Mouse (Mus musculus) cerebellum, postnatal 25 days (tissue): ENCODE measurements around the gene Clpp.

Experiments
- DNase-seq, 2 experiments: peaks; one replicate each; pipeline ENCODE4 v3.0.0; 2021; ENCODE audit warnings: mixed read lengths in 2 of 2

Gene Clpp

DNA sequence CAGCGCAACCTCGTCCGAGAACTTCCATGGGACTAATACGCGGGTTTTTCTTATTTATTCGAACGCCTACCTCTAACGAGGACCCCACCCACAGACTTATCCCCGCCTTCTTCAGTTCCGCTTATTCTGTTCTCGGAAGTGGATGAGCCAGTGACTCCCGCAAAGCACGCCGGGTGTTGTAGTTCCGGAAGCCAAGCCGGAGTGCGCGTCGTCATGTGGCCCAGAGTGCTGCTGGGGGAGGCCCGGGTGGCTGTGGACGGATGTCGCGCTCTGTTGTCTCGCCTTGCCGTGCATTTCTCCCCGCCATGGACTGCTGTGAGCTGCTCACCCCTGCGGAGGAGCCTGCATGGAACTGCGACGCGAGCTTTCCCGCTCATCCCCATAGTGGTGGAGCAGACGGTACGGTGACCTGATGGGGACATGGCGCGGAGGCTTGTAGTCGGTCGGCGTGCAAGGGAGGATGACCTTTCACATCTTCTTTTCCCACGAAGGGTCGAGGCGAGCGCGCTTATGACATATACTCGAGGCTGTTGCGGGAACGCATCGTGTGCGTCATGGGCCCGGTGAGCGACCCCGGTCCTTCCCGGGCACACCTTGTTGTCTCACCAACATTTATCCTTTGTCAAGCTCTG, at the start of gene Clpp:
Gene Clpp (plus strand): TSS at position 191 of the 632 bp plus-strand sequence.
- DNase-seq, result peak; percentile 93 to 96

DNA sequence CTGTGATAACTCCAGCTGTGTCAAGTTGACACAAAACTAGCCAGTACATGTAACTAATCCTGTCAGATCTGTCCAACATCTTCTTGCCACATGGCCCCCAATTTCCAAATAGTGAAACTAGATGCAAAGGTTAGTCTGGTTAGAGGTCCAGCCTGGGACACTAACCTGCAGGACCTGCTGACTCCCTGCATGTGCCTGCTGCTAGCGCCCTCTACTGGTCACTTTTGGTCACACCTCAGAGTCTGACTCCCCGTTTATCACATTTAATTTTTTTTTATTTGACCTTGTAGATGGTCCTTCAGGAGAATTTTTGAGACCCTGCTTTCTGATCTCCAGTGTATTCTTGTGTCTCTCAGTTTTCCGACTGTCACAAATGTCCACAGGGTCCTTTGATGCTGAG, 39.2 kb upstream of the Clpp start:
- DNase-seq, result peak; percentile 65 to 78

DNA sequence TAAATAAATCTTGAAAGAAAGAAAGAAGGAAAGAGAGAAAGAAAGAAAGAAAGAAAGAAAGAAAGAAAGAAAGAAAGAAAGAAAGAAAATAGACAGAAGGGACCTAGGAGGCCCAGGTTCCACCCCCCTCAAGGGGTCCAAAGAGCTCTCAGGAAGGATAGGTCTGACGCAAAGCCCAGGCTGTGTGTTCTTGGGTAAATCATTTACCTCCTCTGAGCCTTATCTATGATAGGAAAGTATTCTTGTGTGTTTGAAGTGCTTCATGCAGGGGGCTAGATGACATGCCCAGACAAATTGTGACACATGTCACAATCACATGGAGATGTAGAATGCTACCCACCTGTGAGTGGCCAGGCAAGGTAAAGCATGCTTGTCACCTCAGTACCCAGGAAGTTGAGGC, 37.5 kb upstream of the Clpp start:
- DNase-seq, result no peak

DNA sequence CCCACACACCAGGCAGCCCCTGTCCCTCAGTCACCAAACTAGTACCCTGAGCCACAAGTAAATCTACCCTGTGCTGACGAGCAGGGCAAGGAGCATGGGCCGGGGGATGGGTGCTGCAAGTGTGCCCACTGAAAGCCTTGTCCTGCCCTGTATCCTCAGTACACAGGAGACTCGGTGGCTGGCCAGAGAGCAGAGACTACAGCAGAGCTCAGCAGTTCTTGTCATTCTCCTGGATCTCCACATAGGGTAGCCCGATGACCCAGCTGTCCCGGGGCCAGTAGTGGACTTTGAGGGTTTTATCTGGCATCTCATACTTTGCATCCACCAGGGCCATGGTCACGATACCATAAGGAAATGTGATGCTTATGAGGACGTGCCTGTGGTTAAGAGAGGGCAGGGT, 35.2 kb upstream of the Clpp start:
- no peak for DNase-seq

DNA sequence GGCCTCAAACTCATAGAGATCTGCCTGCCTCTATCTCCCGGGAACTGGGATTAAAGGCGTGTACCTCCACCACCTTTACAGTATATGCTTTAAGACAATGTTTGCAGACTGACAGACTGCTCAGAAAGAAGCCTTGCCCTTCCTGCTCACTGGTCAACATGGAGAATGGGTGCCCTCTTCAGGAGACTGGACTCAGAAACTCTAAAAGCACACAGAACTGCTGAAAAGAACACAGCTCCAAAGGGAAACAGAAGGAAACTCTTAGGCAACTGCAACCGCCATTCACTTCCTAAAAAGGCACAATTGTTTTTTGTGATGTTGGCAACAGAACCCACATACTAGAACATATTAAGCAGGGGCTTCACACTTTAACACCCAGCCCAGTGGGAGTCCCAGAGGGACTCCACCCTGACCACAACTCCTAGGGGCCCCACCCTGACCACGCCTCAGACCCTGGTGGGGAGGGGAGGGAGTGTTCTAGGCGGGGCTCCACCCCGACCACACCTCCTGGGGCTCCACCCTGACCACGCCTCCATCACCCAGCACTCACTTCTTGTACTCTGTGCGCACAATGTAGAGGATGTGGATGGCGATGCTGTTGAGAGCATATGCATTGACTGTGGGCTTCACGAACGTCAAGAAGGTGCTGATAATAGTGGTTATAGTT, 32.2 kb upstream of the Clpp start:
- DNase-seq, result no peak

DNA sequence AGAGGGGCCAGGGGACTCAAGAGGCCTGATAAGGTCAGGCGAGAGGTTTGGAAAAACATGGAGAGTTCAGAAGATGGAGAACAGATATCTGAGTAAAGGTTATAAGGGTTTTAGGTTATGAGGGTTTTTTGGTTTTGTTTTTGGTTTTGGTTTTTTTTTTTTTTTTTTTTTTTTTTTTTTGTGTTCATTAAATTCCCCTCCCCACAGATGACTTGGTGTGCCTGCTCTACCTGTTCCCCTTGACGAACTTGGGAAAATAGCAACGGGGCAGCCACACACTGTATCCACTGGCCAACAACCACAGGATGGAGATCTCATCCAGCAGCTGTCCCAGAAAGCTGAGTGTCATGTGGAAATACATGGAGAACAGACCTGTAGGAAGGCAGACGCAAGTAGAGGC, 31.4 kb upstream of the Clpp start:
- no peak for DNase-seq

DNA sequence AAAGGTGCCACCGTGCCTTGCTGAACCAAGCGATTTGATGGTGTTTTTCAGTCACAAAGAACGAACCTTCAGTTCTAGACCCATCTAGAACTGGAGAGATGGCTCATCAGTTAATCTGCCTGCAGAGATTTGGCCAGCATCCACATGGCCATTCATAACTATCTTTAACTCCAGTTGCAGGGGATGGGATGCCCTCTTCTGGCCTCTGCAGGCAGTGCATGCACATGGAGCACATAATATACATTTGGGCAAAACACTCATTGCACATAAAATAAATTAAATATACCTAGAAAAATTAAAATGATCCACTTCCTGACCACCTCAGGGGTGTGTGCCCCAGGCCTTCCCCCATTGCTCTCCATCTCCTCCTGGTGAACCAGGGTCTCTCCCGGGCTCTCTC, 28.2 kb upstream of the Clpp start:
- DNase-seq, result no peak

DNA sequence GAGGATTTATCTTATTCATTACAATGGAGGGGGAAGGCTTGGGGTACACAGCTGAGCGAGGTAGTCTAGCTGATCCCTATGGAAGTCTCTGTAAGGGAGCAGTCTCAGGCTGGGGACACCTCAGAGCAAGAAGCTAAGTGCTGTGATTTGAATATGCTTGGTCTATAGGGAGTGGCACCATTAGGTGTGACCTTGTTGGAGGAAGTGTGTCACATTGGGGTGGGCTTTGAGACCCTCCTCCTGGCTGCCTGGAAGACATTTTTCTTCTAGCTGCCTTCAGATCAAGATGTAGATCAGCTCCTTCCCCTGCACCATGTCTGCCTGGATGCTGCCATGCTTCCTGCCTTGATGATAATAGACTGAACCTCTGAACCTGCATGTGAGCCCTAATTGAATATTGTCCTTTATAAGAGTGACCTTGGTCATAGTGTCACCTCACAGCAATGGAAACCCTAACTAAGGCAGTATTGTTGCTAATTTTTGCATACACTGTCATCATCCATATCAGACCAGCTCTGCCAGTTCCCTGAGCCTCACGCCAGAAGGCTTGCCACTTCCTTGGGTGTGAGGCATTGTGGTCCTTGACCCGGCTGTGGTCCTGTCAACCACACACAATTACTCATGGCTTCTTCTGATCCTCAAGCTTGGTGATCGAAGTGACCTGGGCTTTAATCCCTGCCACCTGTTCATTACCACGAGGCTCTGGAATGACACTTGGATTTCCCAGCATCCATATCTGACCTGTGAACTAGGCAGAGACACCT, 27.3 kb upstream of the Clpp start:
- DNase-seq, result no peak

DNA sequence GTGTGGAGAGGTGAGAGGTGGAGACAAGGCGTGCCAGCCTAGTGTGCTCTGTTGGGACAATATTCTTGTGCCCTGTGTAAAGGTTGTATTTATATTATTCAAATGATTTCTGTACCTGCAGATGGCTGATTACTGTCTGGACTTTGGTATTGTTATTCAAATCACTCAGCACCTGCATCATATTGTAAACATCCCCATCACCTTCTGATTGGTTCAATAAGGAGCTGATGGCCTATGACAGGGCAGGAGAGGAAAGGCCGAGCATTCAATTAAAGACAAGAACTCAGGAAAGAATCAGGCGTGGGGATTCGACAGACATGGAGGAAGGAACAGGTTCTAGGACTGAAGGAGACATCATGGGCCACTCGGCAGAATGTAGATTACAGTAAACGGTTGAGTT, 26.5 kb upstream of the Clpp start:
- DNase-seq, result no peak

DNA sequence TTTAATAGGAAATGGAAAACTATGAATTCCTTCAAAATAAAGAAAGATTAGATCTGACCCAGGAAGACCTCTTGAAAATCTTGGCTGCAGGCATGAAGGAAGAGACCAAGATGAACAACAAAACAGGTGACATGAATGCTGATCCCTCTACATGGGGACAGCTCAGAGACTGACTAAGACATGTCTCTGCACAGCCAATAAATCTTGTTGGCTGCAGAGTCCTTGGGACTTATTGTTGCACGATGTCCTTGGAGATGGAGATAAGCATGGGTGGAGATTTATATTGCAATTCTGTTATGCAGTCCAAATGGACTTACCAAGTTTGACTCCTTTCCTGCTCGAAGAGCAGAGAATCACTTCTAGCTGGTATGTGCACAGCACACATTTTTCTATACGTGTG, 20.8 kb upstream of the Clpp start:
- no peak for DNase-seq

DNA sequence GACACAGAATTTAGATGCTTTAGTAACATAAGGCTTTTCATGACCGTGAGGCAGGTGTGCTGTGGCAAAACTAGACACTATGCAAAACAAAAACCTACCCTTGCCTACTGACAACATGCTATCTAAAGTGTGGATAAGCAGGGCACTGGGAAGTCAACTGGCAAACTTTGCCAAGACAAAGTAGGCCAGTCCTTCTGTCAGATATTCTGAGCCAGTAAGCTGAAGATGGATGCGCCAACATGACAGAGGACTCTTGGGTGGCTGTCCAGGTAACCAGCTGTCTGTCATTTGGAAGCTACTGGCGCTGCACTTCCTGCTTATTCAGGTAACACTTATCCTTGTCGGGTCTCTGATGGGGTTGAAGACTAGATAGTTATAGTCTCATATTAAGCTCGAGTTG, 20.0 kb upstream of the Clpp start:
- DNase-seq, result no peak

DNA sequence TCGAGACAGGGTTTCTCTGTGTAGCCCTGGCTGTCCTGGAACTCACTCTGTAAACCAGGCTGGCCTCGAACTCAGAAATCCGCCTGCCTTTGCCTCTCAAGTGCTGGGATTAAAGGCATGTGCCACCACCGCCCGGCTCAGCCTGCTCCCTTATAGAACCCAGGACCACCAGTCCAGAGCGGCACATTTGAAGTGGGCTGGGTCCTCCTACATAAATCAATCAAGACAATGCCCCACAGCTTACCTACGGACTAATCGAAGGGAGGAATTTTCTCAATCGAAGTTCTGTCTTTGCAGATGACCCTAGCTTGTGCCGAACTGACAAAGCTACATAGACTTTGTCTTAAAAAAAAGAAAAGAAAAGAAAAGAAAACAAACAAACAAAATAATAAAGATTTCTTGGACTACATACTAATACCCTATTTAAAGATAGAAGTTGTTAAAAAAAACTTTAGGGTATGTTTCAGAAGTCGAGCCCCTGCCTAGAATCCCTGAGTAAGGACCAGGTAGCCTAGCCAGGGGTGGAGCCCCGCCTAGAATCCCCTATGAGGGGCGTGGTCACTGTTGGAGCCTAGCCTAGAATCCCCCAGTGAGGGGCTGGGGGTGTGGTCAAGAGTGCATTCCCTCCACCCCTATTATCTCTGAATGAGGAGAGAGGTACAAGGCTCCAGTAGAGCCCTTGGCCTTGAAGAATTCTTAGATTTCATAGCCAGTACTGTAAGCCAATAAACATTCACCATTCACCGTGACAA, 16.0 kb upstream of the Clpp start:
- DNase-seq, result no peak

DNA sequence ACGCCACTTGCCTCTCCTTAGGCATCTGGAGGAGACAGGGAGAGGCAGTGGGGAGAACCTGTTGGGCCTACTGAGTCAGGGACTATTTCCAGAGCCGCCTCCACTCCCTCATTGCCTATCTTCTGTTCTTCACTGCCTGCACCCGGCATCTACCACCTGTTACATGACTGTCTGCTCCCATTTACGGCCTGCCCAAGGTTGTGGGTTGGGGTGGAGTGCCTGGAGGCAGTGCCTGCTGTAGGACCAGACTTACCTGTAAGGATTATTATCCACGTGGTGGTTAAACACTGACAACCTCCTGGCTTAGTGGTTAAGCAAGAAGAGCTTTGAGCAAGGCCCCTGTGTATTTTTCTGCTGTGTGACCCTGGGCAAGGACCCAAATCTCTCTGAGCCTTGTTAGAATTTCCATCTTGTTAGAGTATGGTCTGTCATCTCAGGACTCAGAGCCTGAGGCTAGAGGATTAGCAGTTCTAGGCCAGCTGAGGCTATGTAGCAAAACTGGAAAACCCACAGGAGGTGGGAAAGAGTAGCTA, 15.3 kb upstream of the Clpp start:
- no peak for DNase-seq

DNA sequence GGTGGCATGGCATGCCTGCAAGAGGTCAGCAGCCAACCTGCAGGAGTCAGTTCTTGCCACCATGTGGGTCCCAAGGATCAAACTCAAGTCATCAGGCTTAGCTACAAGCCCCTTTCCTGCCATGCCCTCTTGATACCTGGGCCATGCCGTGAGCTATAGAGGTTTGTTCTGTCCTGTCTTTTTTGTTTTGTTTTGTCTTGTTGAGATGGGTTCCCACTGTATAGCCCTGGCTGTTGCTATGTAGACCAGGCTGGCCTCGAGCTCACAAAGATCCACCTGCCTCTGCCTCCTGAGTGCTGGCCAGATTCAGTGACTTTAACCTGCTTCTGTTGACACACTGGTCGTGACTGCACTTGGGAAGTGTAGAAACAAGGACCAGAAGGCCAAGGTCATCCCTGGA, 14.7 kb upstream of the Clpp start:
- no peak for DNase-seq

DNA sequence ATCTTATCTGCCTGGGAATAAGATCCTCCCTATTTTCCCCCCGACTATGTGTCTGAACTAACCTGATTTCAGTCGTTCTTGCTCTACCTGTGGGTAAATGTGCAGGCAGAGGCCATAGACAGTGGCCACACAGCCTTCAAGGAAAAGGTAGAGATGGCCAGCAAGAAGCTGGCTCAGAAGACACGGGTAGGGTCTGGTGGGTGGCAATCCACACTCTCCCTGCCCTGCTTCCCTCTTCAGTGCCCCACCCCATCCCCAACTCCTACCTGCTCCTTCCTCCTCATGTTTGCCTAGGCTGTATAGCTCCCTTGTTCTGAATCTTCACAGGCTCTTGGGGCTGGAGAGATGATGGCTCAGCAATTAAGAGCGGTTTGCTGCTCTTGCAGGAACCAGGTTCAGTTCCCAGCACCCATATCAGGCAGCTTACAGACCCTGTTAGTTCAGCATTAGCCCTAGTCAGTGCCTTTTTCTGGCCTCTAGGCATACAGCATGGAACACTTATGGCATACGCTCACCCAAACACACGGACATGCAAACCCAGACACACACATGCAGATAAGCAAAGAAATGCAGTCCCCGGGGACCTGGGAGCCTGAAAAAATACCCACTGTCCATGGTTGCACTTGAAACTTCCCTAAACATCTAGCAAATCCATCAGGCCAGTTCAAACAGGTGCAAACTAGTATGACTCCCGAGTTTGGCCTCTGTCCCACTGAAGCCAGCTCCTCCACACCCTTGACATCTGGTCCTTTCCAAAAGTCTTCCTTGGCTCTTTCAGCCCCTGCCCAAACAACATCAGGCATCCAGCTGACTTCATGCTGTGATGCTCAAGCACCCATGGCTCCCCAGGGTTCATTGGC, 13.3 kb upstream of the Clpp start:
- no peak for DNase-seq

DNA sequence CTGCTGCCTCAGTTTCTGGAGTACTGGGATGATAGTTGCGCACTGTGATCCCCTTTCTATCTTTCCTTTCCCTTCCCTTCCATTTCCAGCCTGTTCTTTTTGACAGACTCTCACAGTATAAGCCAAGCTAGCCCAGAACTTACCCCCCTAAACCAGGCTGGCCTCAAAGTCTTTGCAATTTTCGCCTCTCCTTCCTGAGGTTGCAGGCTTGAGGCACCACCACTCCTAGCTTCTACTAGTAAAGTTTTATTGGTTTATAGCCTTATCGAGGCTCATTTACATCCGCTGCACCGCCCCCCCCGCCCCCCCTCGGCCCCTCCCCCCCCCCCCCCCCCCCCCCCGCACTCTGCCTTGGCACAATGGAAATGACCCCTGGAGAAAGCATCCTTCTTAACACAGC, 10.6 kb upstream of the Clpp start:
- DNase-seq, result no peak

DNA sequence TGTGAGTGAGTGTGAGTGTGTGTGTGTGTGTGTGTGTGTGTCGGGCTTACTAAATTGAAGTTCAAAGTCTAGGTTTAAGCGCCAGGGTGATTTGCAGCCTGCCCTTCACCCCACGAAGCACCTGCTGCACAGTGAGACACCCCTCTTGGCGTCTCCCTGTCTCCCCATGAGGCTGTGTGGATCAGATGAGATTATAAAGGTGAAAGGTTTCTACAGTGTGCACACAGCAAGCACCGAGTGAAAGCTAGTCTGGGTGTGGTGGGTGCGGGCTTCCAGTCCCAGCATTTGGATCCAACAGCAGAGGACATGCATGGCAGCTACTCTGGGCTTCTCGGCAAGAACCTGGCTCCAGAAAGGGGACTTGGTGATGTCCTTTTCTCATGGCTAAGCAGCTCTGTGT, 9.1 kb upstream of the Clpp start:
- DNase-seq, result no peak

DNA sequence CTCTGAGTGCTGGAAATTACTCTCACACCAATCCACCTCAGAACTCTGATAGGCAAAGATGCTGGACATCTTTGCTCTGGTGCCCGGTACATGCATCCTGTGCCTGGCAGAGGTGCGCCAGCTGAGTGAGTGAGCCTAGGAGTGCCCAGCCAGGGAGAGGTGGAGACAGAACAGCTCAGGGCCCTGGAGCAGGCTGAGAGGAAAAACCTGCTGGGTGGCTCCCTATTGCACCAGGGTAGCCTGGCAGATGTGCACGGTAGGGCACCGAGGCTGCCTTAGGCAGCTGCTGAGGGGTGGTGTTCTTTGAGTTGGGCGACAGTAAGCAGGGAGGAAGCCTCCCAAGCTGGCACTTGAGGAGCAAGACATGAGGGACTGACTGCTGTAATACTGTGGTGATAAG, 8.1 kb upstream of the Clpp start, which contains the start of gene Acer1:
Gene Acer1 (minus strand): TSS at position 114 of the 400 bp plus-strand sequence.
- DNase-seq, result no peak

DNA sequence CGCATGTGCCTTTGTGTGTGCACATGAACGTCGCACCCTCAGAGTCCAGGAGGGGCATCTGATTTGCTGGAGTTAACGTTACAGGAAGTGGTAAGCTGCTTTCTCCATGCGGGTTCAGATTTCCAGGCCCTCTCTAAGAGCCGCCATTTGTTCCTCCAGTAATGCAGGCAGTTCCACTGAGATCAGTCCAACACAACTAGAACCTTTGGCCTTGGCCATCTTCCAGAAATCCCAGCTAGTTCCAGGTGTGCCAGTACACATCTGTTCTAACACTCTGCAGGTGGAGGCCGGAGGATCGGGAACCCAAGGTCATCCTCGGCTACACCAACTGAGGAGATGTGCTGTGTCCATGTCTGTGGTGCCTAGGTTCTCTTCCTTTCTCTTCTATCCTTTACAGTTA, 5.2 kb upstream of the Clpp start:
- DNase-seq, result no peak

DNA sequence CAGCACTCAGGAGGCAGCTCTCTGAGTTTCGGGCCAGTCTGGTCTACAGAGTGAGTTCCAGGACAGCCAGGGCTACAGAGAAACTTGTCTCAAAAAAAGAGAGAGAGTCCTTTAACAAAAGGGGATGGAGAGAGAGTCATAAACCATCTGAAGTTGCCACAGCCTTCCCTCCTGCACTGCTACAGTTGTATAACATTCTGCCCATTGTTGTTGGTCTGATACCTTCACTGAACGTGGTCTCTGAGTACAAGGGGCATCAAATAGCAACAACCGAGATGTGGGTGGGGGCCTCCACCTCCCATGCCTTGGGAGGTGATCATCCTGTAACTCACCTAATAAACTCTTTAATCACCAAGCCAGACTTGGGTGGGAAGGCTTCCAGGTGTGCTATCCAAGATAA, 4.4 kb upstream of the Clpp start:
- DNase-seq, result no peak

DNA sequence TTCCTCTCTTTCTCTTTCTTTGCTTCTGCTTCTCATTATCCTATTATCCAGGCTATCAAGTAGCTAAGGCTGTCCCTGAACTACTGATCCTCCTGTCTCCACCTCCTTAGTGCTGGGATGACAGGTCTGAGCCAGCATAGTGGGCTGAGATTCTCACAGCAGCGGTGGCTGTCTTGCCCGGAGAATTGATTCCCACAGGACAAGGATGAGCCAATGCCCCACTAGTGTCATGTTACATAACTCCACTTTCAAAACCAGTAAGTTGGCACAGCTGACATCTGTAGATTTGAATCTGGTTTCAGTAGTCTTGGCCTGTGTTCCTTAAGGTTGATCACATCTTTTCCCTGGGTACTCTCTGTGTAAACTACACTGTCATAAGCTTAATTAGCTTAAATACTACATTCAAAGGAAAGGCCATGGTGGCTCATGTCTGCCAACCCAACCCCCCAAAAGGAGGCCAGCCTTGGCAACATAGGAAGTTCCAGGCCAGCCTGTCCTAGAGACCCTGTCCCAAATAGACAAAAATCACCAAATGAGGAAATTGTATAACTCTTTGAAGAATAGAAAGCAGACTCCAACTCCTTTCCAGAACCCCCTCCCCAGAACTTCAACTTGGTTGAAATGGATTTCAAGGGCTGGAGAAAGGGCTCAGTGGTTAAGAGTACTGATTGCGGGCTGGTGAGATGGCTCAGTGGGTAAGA, 3.9 kb upstream of the Clpp start:
- DNase-seq, result no peak

DNA sequence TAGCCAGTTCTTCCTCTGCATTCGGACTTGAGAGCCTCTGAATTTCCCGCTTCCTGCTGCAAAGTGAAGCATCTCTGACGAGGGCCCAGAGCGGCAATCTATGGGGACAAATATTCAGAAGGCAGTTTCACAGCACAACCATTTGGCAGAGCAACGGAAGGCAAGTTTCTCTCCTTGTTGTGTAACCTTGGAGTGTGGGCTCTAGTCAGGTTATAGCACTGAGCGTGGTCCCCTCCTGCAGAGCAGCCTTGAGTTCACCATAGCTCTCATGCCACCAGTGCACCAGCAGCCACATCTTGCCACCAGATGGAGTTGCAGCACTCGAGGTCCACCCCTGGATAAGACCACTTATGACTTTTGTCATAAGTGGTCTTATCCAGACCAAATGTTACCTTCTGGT, 1.7 kb upstream of the Clpp start:
- DNase-seq, result peak in 1 of 2 experiments; percentile 13
